Mouse (Mus musculus): ENCODE measurements at regions not wholly inside any gene's neighbourhood (a gene's known extent, or its start where the extent isn't known, plus 50 kb on each side); places are given as distances from the start of the nearest gene placed in this dataset.

DNA sequence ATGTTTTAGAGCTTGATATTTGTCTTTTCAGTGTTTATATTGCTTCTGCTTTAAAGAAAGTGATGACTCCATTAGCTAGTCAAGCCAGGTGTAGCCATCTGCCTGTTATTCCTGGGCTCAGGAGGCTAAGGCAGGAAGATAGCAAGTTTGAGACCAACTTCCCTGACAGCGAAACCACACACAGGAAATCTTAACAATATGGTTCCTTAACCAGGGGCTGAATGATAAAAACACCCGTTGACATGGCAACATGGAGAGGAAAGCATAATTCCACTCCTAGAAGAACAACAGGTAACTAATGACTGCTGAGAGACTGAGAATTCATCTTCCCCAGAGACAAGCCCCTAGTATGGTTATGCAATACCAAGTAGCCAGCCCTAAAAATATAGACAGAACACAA, 553.6 kb upstream of the Acvr2a start:
- no peak for DNase-seq
